Mouse (Mus musculus) layer of hippocampus, adult 11-12 months (tissue): ENCODE measurements around the gene Tcf20.

Experiments
- DNase-seq: peaks from one replicate; pipeline ENCODE4 v3.0.0; 2022; ENCODE audit warnings: low spot score

The Tcf20 gene

GRCm38 (mm10) chr15:82987732-82988112 is at the start of gene Tcf20:
Gene Tcf20 (minus strand): TSS chr15:82987872.
- peak; percentile 90 for DNase-seq

GRCm38 (mm10) chr15:83036900-83037519 is 49.3 kb upstream of the Tcf20 start:
- peak; percentile 31 for DNase-seq

DNA sequence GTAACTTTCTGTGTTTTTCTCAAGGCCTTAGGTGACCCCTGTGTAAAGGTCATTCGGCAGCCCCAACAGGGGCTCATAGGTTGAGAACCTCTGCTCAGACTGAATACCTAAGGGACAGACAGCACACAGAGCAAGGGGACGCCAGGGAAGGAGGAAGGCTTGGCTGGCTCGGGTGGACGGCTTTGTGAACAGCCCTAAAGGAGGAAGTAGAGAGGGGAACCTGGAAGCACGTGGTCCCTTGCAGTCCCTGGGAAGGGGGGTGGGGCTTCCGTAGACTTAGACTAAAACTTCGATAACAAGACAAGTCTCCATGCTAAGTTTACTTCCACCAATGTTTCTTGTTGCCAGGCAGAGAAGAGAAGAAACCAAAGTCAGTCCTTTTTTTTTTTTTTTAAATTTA is 48.4 kb upstream of the Tcf20 start:
- DNase-seq, result peak; percentile 58

- peak; percentile 64 for DNase-seq
These were observed 46.8 kb upstream of the Tcf20 start for GRCm38 (mm10) chr15:83034275-83034977.

GRCm38 (mm10) chr15:83032981-83033541 is 45.4 kb upstream of the Tcf20 start, which contains the start of gene Nfam1:
Gene Nfam1 (minus strand): TSS chr15:83033306.
- DNase-seq, result peak; percentile 51

- DNase-seq, result no peak
These were observed 43.2 kb upstream of the Tcf20 start for GRCm38 (mm10) chr15:83030884-83031283.

- no peak for DNase-seq
These were observed 42.4 kb upstream of the Tcf20 start for GRCm38 (mm10) chr15:83029725-83030718.

- no peak for DNase-seq
These were observed 38.5 kb upstream of the Tcf20 start for GRCm38 (mm10) chr15:83026129-83026528.

GRCm38 (mm10) chr15:83025041-83025760 is 37.5 kb upstream of the Tcf20 start:
- no peak for DNase-seq

- no peak for DNase-seq
These were observed 35.3 kb upstream of the Tcf20 start for GRCm38 (mm10) chr15:83022947-83023346.

GRCm38 (mm10) chr15:83010990-83011664 is 23.5 kb upstream of the Tcf20 start:
- DNase-seq, result peak; percentile 86

DNA sequence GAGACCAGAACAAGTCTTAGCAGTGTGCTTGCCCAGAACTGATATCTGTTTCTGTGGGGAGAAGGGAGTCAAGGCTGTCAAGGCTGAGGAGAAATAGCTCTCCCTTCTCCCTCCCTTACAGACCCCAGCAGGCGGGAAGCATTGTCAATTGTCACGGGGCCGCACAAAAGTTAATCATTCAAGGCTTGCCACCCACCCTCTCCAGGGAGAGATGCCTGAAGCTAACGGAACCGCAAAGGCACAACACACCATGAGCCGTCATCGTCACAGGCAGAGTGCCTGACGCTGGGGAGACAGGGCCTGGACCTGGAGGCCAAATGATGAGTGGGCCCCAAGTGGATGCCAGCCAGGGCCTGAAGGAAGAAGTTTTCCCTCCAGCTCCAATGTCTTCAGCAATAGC is 22.8 kb upstream of the Tcf20 start:
- no peak for DNase-seq

GRCm38 (mm10) chr15:83009532-83009931 is 21.9 kb upstream of the Tcf20 start:
- DNase-seq, result peak; percentile 37

DNA sequence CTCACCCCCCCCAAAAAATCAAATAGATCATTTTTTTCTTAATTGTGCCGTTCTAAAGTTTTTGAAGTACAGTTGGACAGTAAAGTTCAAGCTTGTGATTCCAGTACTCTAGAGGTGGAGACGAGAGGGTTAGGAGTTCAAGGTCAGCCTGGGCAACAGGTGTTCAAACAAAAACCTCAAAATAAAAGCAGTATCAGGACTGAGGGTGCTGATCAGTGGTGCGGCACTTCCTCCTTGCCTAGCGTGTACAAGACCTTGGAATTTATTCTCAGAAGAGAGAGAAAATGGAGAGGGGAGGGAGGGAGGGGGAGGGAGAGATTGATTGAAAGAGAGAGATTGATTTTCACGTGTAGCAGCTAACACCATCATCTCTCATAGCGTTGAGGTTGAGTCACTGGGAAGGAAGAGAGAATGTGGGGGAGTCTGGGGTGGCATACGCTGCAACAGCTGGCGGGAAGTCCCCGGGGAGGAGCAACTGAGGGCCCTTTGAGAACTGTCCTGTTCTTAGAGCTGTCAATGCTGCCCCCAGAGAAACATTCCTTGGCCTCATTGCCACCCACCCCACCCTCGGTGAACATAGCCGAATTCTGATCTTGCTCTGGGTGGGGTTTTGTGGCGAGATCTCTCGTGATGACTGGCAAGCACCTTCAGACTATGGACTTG is 21.2 kb upstream of the Tcf20 start:
- DNase-seq, result no peak

GRCm38 (mm10) chr15:83007346-83007920 is 19.8 kb upstream of the Tcf20 start:
- DNase-seq, result no peak

DNA sequence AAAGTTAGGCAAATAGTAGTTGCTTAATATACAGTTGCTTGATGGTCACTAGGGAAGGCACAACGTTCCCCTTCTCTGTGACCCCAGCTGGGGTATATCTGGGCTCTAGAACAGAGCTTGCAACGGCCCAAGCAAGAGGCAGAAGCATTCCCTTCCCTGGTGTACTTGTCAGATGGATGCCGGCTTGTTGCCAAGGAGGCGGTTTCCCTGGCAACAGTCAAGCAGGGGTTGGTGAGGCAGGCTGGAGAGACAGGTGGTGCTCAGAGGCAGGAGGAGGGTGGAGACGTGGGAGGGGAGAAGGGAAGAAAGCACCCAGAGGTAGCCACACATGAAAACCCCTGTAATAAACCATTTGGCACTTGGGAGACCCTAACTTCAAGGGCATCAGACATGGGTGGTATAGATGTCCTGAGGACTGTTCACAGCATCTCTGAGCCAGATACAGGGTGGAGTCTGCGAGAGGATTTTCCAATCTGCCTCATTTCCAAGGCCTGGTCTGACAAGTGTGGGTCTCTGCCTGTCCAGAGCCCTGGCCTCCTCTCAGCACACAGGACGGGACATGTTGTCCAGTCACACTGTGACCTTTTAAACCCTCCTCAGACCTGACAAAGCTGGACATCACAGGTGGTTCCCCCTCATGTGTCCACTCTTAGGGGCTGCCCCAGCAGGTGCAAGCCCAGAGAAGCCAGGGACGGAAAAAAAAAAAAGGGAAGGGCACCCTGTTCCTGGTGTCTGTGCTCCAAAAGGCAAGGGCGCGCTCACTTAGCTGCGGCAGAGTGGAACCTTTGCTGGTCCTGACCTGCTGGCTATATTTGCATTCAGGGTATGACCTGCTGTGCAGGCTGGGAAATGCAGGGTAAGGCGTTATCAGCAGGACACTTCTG is 15.2 kb upstream of the Tcf20 start:
- DNase-seq, result peak; percentile 93

DNA sequence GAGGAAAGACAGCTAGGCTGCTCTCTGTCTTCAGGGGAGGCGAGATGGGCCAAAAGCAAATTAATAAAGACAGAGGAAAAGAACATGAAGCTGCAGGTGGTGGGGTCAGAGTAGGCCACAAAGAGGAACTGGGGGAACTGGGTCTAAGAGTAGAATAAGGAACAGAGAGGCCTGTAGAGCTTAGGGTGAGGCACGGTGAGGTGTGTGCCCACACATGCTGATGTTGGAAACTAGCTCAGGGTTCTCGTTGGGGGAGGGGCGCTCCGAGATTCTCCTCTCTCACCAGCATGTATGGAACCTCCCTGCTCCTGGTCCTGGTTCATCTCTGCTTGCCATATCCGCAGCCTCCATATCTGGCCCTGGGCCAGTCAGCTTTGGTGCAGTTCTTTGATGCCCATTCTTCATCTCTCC is 11.1 kb upstream of the Tcf20 start:
- DNase-seq, result no peak

DNA sequence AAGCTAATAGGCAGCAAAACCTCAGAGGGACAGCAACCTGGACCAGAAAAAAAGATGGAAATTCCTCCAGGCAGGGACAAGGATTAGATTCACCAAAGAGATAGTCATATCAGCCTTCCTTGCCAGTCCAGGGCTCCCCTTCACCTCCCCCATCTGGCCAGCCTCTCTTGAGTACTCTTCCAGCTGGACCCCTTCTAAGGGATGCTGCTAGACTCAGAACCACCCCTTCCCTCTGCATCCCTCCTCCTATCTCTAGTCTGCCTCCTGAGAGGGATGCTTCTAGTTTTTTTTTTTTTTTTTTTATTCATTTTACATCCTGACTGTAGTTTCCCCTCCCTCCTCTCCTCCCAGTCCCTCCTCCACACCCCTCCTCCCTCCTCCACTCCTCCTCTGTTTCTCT is 8.8 kb upstream of the Tcf20 start:
- DNase-seq, result no peak

DNA sequence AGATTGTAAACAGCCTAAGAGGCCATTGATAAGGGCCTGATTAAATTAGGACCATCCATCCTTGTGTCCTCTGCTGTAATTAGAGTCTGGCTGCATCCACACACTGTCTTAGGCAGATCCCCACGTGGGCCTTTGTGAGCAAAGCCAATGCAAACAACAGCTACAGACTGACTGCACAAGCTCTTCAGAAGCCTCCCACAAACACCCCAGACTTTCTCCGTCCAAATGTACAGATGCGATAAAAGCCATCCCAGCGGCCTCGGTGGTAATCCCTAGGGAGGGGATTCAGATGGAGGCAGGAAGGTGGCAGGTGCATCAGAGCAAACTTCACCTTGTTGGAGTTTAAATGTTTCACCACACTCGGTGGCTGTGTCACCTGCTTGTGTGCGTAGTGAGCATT is 7.6 kb upstream of the Tcf20 start:
- DNase-seq, result no peak
